Mouse (Mus musculus) cerebellum, adult 2 months (tissue): ENCODE measurements around the gene Aspm. TPM values are rescaled to one million over a fixed set of nuclear protein-coding genes. Genes with fewer than 3 reads are reported as not detected.
"Not testable (repeated sequence)": the region's sequence is repeated elsewhere in the genome, so short reads cannot be mapped to it uniquely, and the experiment has no call there.

ENCODE experiments used
- DNase-seq, 2 experiments: peaks; one replicate each; pipeline ENCODE4 v3.0.0; 2021
- H3K27ac ChIP-seq: fragments of 200-500 bp; 2 replicates; pipeline ENCODE4 v1.5.1; 2012; ENCODE audit warnings: low read length, control low read depth, inconsistent platforms; ENCODE audit not compliant: insufficient read depth
- H3K27me3 ChIP-seq: fragments of 200-500 bp; 2 replicates; pipeline ENCODE4 v1.6.1; 2012; ENCODE audit warnings: inconsistent platforms, mild to moderate bottlenecking, low read length, moderate library complexity; ENCODE audit not compliant: control insufficient read depth, insufficient read depth
- H3K4me1 ChIP-seq: fragments of 200-500 bp; 2 replicates; pipeline ENCODE4 v1.6.1; 2011; ENCODE audit warnings: low read length; ENCODE audit not compliant: control insufficient read depth, insufficient read depth
- H3K4me3 ChIP-seq: fragments of 200-500 bp; replicated peaks from 2 replicates; pipeline ENCODE3; 2011; ENCODE audit warnings: mild to moderate bottlenecking, low read depth, low read length, control low read depth; ENCODE audit not compliant: insufficient read depth
- CTCF ChIP-seq: fragments of 200-500 bp; IDR thresholded peaks from 2 replicates; pipeline ENCODE4 v1.5.1; 2011; ENCODE audit warnings: low read depth, mild to moderate bottlenecking, control low read depth, low read length, moderate library complexity, borderline replicate concordance; ENCODE audit not compliant: insufficient read depth
- POLR2A ChIP-seq: fragments of 200-500 bp; IDR thresholded peaks from 2 replicates; pipeline ENCODE4 v1.6.1; 2011; ENCODE audit warnings: low read length, control low read depth, borderline replicate concordance; ENCODE audit not compliant: insufficient read depth
- WGBS: fragments of 180-500 bp; shearing (Covaris S2); methylation state at CpG from one replicate; pipeline ENCODE4 v1.1.7; 2018; 5-methylcytosine and 5-hydroxymethylcytosine counted together
- polyA plus RNA-seq: library from polyadenylated mRNA; depleted of rRNA; stranded (reverse); fragments of >200 nt; gene quantifications from 2 replicates; pipeline ENCODE4 v1.2.3, GENCODE M21; 2012

The Aspm gene
- polyA plus RNA-seq, 1 experiment: 0.07 TPM

- Histone ChIP-seq H3K27me3 (no peaks in the 10 kb centered on the region), H3K4me3 (peak overlapping the region; percentile 91), H3K4me1 (peaks cover 6% of the 10 kb centered on the region; the same call in 1 of the 2 replicates), H3K27ac (no peak overlapping the region)
- TF ChIP-seq POLR2A (no peak), CTCF (no peak)
- 5% methylated on average over 10 of the region's 10 CpGs for WGBS
- DNase-seq: peak in 1 of 2 experiments; percentile 13
Measured at GRCm38 (mm10) chr1:139422941-139423340, 31.6 kb upstream of the Aspm start.

- Histone ChIP-seq H3K4me3 (peak overlapping the region; percentile 15), H3K4me1 (peaks cover 6% of the 10 kb centered on the region; the same call in 1 of the 2 replicates), H3K27ac (no peak overlapping the region), H3K27me3 (no peaks in the 10 kb centered on the region)
- WGBS: 29% methylated on average over 10 of the region's 10 CpGs
- no peak for DNase-seq
- TF ChIP-seq CTCF (no peak), POLR2A (no peak)
Measured at GRCm38 (mm10) chr1:139423931-139424330, 30.6 kb upstream of the Aspm start.

GRCm38 (mm10) chr1:139425006-139425405, 29.6 kb upstream of the Aspm start:
- peaks cover 6% of the 10 kb centered on the region; the same call in 1 of the 2 replicates for H3K4me1 ChIP-seq
- no peak overlapping the region for H3K27ac ChIP-seq
- TF ChIP-seq POLR2A: no peak
- TF ChIP-seq CTCF: no peak
- 45% methylated on average over 3 of the region's 3 CpGs for WGBS
- peak overlapping the region; percentile 50 for H3K4me3 ChIP-seq
- no peak for DNase-seq
- H3K27me3 ChIP-seq: no peaks in the 10 kb centered on the region

- H3K27me3 ChIP-seq: no peaks in the 10 kb centered on the region
- H3K4me3 ChIP-seq: no peak overlapping the region
- no peak for DNase-seq
- H3K27ac ChIP-seq: no peak overlapping the region
- no peaks in the 10 kb centered on the region for H3K4me1 ChIP-seq
- TF ChIP-seq POLR2A: no peak
- TF ChIP-seq CTCF: no peak
Measured at GRCm38 (mm10) chr1:139438373-139438772, 16.2 kb upstream of the Aspm start.

- H3K4me3 ChIP-seq, H3K27me3 ChIP-seq, H3K27ac ChIP-seq, DNase-seq, H3K4me1 ChIP-seq: not testable (repeated sequence)
- 83% methylated on average over 9 of the region's 9 CpGs for WGBS
Measured at GRCm38 (mm10) chr1:139443103-139443502, 11.5 kb upstream of the Aspm start.

- WGBS: under 1% methylated on average over 17 of the region's 17 CpGs
- no peaks in the 10 kb centered on the region for H3K27me3 ChIP-seq
- no peak for DNase-seq
- 0 out of 2 replicates have a peak, but pooled peaks cover 3% of the 10 kb centered on the region for H3K4me1 ChIP-seq
- TF ChIP-seq CTCF: no peak
- TF ChIP-seq POLR2A: no peak
- peak overlapping the region; percentile 55 for H3K4me3 ChIP-seq
- H3K27ac ChIP-seq: no peak overlapping the region
Measured at GRCm38 (mm10) chr1:139455226-139455869, 776 bp downstream of the Aspm start.

- no peaks in the 10 kb centered on the region for H3K4me1 ChIP-seq
- no peak for DNase-seq
- H3K27ac ChIP-seq: no peak overlapping the region
- TF ChIP-seq CTCF: no peak
- no peak for TF ChIP-seq POLR2A
- no peaks in the 10 kb centered on the region for H3K27me3 ChIP-seq
- 85% methylated on average over 5 of the region's 5 CpGs for WGBS
- no peak overlapping the region for H3K4me3 ChIP-seq
Measured at GRCm38 (mm10) chr1:139460807-139461206, 6.2 kb downstream of the Aspm start.

GRCm38 (mm10) chr1:139465936-139466335, 11.4 kb downstream of the Aspm start:
- WGBS: 36% methylated on average over 11 of the region's 11 CpGs
- H3K4me3 ChIP-seq: peak overlapping the region; percentile 39
- H3K27me3 ChIP-seq: no peaks in the 10 kb centered on the region
- H3K27ac ChIP-seq: no peak overlapping the region
- TF ChIP-seq CTCF (no peak), POLR2A (no peak)
- peak in 1 of 2 experiments; percentile 5 for DNase-seq
- H3K4me1 ChIP-seq: no peaks in the 10 kb centered on the region
